Mouse (Mus musculus) kidney, embryonic 15.5 days (tissue): ENCODE results near the gene C3. TPM values are rescaled to one million over a fixed set of nuclear protein-coding genes. Genes with fewer than 3 reads are reported as not detected.

Source experiments
- ATAC-seq: fragments of 200-750 bp; cut with Nextera tagmentation; replicated peaks from 2 replicates; pipeline ENCODE4 v1.8.0; 2017; ENCODE audit warnings: moderate TSS enrichment; ENCODE audit not compliant: low FRiP score
- H3K27ac ChIP-seq: fragments of 300-500 bp; sonication (generic); 2 replicates; pipeline ENCODE4 v1.5.1; 2015; ENCODE audit warnings: mild to moderate bottlenecking, inconsistent platforms
- H3K27me3 ChIP-seq: fragments of 300-500 bp; sonication (generic); 2 replicates; pipeline ENCODE4 v1.6.1; 2015; ENCODE audit warnings: inconsistent platforms
- H3K36me3 ChIP-seq: fragments of 300-500 bp; sonication (generic); 2 replicates; pipeline ENCODE4 v1.6.1; 2015; ENCODE audit warnings: inconsistent platforms
- H3K4me1 ChIP-seq: fragments of 300-500 bp; sonication (generic); 2 replicates; pipeline ENCODE4 v1.6.1; 2015; ENCODE audit warnings: inconsistent platforms
- H3K4me2 ChIP-seq: fragments of 300-500 bp; sonication (generic); 2 replicates; pipeline ENCODE4 v1.6.1; 2015; ENCODE audit warnings: moderate library complexity, mild to moderate bottlenecking, inconsistent platforms
- H3K4me3 ChIP-seq: fragments of 300-500 bp; sonication (generic); replicated peaks from 2 replicates; pipeline ENCODE4 v1.5.1; 2015; ENCODE audit warnings: mild to moderate bottlenecking, inconsistent platforms
- H3K9ac ChIP-seq: fragments of 300-500 bp; sonication (generic); 2 replicates; pipeline ENCODE4 v1.6.1; 2015; ENCODE audit warnings: mild to moderate bottlenecking, inconsistent platforms
- H3K9me3 ChIP-seq: fragments of 300-500 bp; sonication (generic); replicated peaks from 2 replicates; pipeline ENCODE4 v1.6.1; 2016; ENCODE audit warnings: inconsistent platforms
- WGBS: fragments of 180-500 bp; shearing (Covaris S2); methylation state at CpG from one replicate; pipeline ENCODE4 v1.1.7; 2015; ENCODE audit warnings: mixed read lengths; 5-methylcytosine and 5-hydroxymethylcytosine counted together
- polyA plus RNA-seq: library from polyadenylated mRNA; unstranded; fragments of >200 nt; fragmentation: Nextera tagmentation; extraction: Ambion mirVana; gene quantifications from 2 replicates; pipeline ENCODE4 v1.2.1, GENCODE M21; 2015

C3 gene
- polyA plus RNA-seq, 1 experiment from 2014 or later = 5.4 TPM

DNA sequence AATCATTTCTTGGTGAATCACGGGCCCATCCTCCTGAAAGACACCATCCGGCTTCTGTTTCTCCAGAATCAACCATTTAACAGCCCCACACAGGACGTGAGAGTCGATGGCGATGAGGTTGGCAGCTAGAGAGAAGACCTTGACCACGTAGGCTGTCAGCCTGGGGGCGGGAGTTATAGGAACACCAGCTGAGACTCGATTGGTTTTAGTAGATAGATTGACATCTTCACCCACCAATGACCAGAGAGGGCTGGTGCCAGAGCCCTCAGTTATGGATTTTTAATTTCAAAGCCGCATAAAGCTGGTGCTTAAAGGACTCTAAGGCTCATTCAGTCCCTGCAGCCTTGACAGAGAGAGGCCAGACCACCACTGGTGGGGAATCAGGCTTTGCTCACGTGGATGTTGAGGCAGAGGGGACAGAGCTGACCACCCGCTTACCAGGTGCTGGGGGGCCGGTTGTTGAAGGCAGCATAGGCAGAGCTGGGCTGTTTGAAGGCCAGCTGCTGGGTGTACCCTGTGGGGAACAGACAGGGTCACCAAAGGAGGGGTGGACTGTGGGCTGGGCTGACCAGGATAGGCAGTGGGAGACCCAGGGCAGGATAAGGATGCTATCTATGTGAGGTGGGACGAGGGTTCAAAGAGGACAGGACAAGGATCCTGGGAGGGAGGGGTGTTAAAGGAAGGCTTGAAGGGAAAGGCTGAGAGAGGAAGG is 13.1 kb downstream of the C3 start:
- Histone ChIP-seq H3K36me3 (no peaks in the 10 kb centered on the region), H3K9me3 (no peaks in the 10 kb centered on the region), H3K4me1 (peaks cover 2% of the 10 kb centered on the region; the same call in 1 of the 2 replicates), H3K27me3 (no peaks in the 10 kb centered on the region), H3K27ac (no peak overlapping the region), H3K4me3 (no peak overlapping the region), H3K9ac (no peak overlapping the region), H3K4me2 (no peak overlapping the region)
- 49% methylated on average over 13 of the region's 13 CpGs for WGBS
- no peak for ATAC-seq

DNA sequence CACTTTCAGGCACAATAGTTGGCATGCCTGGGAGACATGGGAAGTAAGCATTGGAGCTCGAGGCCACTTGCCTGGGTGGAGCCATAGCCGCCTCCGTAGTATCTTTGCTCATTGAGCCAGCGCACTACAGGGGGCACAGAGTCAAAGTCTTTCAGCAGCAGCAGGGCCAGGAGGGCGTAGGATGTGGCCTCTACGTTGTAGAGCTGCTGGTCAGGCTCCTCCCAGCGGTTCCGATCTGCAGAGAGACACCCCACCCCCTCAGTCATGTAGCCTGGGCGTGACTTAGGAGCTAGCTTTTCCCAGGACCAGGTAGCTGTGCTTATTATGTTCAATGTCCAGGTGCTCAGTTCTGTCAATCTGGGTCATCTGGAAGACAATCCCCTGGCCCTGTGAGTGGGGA is 16.4 kb downstream of the C3 start:
- Histone ChIP-seq H3K4me1 (no peaks in the 10 kb centered on the region), H3K27ac (no peak overlapping the region), H3K9me3 (no peaks in the 10 kb centered on the region), H3K4me3 (no peak overlapping the region), H3K4me2 (no peak overlapping the region), H3K9ac (no peak overlapping the region), H3K36me3 (no peaks in the 10 kb centered on the region), H3K27me3 (no peaks in the 10 kb centered on the region)
- ATAC-seq = no peak
- WGBS = 70% methylated on average over 9 of the region's 9 CpGs

DNA sequence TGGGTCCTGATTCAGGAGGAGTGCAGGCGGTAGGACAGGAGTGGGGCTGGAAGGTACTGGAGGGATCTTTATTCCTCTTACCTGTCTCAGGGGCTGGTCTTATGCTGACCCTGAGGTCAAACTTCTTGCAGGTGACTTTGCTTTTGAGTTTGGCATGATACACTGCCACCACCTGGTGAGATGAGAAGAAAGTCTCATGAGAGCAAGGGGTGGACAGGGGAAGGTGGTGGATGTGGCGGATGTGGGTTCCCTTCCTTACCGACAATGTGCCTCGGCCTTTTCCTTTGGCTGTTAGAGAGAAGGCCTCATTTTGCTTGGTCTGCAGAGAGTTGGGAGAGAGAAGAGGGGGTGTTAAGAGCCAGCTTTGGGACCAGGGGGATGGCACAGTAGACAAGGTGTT is 18.6 kb downstream of the C3 start:
- 73% methylated on average over 4 of the region's 4 CpGs for WGBS
- H3K36me3 ChIP-seq = no peaks in the 10 kb centered on the region
- H3K27me3 ChIP-seq = no peaks in the 10 kb centered on the region

GRCm38 (mm10) chr17:57207938-57208337 is 20.0 kb downstream of the C3 start:
- H3K4me1 ChIP-seq = no peaks in the 10 kb centered on the region
- no peak overlapping the region for H3K4me2 ChIP-seq
- H3K4me3 ChIP-seq = no peak overlapping the region
- H3K9ac ChIP-seq = no peak overlapping the region
- WGBS = 88% methylated on average over 3 of the region's 3 CpGs
- H3K9me3 ChIP-seq = no peaks in the 10 kb centered on the region
- no peaks in the 10 kb centered on the region for H3K27me3 ChIP-seq
- no peaks in the 10 kb centered on the region for H3K36me3 ChIP-seq
- ATAC-seq = no peak
- H3K27ac ChIP-seq = no peak overlapping the region

More for the DNA sequence above, 18.6 kb downstream of the C3 start:
- Histone ChIP-seq H3K4me1 (no peaks in the 10 kb centered on the region), H3K4me3 (no peak overlapping the region), H3K9me3 (no peaks in the 10 kb centered on the region), H3K4me2 (no peak overlapping the region), H3K27ac (no peak overlapping the region), H3K9ac (no peak overlapping the region)
- ATAC-seq = no peak

- Histone ChIP-seq H3K9me3 (no peaks in the 10 kb centered on the region), H3K27me3 (no peaks in the 10 kb centered on the region), H3K4me2 (no peak overlapping the region), H3K36me3 (no peaks in the 10 kb centered on the region), H3K4me1 (no peaks in the 10 kb centered on the region), H3K27ac (no peak overlapping the region), H3K9ac (no peak overlapping the region), H3K4me3 (no peak overlapping the region)
- no peak; the same call in 1 of the 2 replicates for ATAC-seq
- 77% methylated on average over 10 of the region's 10 CpGs for WGBS
These were observed 25.9 kb downstream of the C3 start for GRCm38 (mm10) chr17:57201841-57202724.

DNA sequence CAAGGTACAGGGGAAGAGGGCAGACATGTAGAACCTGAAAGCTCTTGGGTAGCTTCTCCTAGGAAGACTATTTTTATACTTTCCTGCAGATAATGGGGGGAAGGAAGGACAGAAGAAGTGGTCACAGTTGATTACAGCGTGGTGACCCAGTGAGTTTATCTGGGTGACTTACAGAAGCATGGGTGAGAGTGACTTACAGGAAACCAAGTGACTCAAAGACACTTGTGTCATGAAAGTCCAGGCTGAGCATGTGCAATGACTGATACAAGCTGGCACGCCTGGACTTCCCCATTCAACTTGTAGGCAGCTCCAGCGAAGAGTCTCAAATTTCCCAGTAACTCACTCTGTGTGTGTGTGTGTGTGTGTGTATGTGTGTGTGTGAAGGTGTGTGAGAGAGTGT is 29.7 kb downstream of the C3 start:
- ATAC-seq = no peak
- WGBS = 77% methylated on average over 3 of the region's 3 CpGs
- no peak overlapping the region for H3K4me2 ChIP-seq

DNA sequence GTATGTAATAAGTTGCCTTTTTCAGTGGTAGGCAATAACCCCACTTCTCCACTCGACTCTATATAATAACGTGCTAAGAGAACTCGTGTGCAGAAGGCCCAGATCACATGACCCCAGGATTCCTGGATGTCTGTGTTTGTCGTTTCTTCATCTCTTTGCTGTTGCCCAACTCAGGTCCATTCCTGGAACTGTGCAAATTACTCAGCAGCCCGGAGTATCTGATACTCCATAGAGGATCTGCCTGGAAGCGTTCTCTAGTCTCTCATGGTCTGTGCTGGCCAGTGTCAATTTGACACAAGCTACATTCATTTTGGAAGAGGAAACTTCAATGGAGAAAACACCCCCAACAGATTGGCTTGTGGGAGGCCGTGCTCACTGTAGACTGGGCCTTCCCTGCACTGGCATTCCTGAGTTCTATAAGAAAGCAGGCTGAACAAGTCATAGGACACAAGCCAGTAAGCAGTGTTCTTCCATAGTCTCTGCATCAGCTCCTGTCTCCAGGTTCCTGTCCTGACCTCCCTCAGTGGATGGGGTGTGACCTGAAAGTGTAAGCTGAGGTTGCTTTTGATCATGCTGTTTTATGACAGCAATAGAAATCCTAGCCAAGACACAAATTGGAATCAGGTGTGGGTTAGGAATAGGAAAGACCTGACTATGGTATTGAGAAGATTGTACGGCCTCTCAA is 32.5 kb downstream of the C3 start:
- Histone ChIP-seq H3K9me3 (no peaks in the 10 kb centered on the region), H3K9ac (no peak overlapping the region), H3K4me3 (no peak overlapping the region), H3K4me2 (no peak overlapping the region), H3K36me3 (no peaks in the 10 kb centered on the region), H3K4me1 (no peaks in the 10 kb centered on the region), H3K27ac (no peak overlapping the region), H3K27me3 (no peaks in the 10 kb centered on the region)
- WGBS = 81% methylated on average over 8 of the region's 8 CpGs
- ATAC-seq = no peak

More for the DNA sequence above, 29.7 kb downstream of the C3 start:
- Histone ChIP-seq H3K36me3 (no peaks in the 10 kb centered on the region), H3K9me3 (no peaks in the 10 kb centered on the region), H3K4me1 (no peaks in the 10 kb centered on the region), H3K9ac (no peak overlapping the region), H3K4me3 (no peak overlapping the region), H3K27me3 (no peaks in the 10 kb centered on the region), H3K27ac (no peak overlapping the region)

GRCm38 (mm10) chr17:57194771-57195170 is 33.2 kb downstream of the C3 start:
- no peaks in the 10 kb centered on the region for H3K4me1 ChIP-seq
- no peak overlapping the region for H3K4me3 ChIP-seq
- no peaks in the 10 kb centered on the region for H3K9me3 ChIP-seq
- H3K9ac ChIP-seq = no peak overlapping the region
- 83% methylated on average over 3 of the region's 3 CpGs for WGBS
- no peak for ATAC-seq
- H3K4me2 ChIP-seq = no peak overlapping the region
- H3K27ac ChIP-seq = no peak overlapping the region
- no peaks in the 10 kb centered on the region for H3K36me3 ChIP-seq
- H3K27me3 ChIP-seq = no peaks in the 10 kb centered on the region

DNA sequence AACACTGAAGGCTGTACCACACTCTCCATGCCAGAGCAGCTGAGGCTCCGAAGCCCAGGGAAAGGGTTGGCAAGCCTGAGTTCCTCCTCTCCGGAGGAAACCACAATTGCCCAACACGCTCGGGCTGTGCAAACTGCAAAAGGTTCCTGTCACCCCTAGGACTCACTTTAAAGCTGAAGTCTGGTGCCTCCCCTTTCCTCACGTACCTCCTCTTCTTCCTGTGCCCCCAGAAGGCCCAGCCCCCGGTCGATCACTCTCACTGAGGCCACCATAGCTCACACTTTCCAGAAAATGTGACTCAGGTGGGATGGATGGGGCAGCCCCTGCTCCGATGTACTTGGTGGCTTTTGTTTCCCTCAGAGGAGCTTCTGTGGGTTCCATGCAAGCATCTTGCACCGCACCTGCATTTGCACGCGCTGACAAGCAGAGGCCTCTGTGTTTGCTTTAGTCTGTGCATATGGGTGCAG is 33.9 kb downstream of the C3 start, which contains the start of gene Tnfsf14:
TSS of gene Tnfsf14 (minus strand) at position 137 of the 467 bp plus-strand sequence.
- ATAC-seq = no peak
- Histone ChIP-seq H3K9ac (no peak within 1 kb of the TSS), H3K4me3 (no peak within 1 kb of the TSS), H3K36me3 (no peaks in the 10 kb centered on the region), H3K27ac (no peak within 1 kb of the TSS), H3K4me1 (no peaks in the 10 kb centered on the region), H3K4me2 (no peak within 1 kb of the TSS), H3K9me3 (no peaks in the 10 kb centered on the region), H3K27me3 (no peaks in the 10 kb centered on the region)
- 80% methylated on average over 11 of the region's 11 CpGs for WGBS

GRCm38 (mm10) chr17:57188510-57189192 is 39.3 kb downstream of the C3 start:
- Histone ChIP-seq H3K9me3 (no peaks in the 10 kb centered on the region), H3K4me2 (no peak overlapping the region), H3K36me3 (no peaks in the 10 kb centered on the region), H3K27me3 (no peaks in the 10 kb centered on the region), H3K9ac (no peak overlapping the region), H3K4me3 (no peak overlapping the region), H3K4me1 (no peaks in the 10 kb centered on the region), H3K27ac (no peak overlapping the region)
- no peak for ATAC-seq
- 86% methylated on average over 12 of the region's 12 CpGs for WGBS

DNA sequence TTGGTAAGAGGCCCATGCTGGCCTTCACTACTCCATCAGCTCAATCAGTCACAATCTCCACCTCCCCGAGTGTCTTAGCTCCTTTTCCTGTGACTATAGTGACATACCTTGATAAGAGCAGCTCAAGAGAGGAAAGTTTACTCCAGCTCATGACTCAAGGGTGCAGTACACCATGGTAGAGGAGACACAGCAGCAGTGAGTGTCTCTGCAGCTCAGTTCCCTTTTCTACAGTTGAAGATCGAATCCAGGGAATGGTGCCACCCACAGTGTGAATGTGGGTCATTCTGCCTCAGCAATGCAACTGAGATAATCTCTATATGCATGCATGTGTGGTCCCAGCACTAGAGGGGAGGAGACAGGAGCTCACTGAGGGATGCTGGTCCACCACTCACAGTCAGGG is 42.3 kb downstream of the C3 start:
- no peaks in the 10 kb centered on the region for H3K4me1 ChIP-seq

More for the DNA sequence above, 42.3 kb downstream of the C3 start:
- no peaks in the 10 kb centered on the region for H3K36me3 ChIP-seq
- no peaks in the 10 kb centered on the region for H3K27me3 ChIP-seq
- no peak overlapping the region for H3K4me3 ChIP-seq
- no peak overlapping the region for H3K9ac ChIP-seq
- WGBS = 68% methylated on average over 2 of the region's 2 CpGs
- H3K4me2 ChIP-seq = no peak overlapping the region
- H3K9me3 ChIP-seq = no peaks in the 10 kb centered on the region
- ATAC-seq = no peak
- no peak overlapping the region for H3K27ac ChIP-seq
